Mouse (Mus musculus) lung, adult 18-20 months (tissue): ENCODE data around the gene Tdrd12.
"Not testable (repeated sequence)": the region's sequence is repeated elsewhere in the genome, so short reads cannot be mapped to it uniquely, and the experiment has no call there.

Experiments
- DNase-seq, 2 experiments: peaks; one replicate each; pipeline ENCODE4 v3.0.0; 2022; ENCODE audit warnings: mixed read lengths in 2 of 2

The Tdrd12 gene

GRCm38 (mm10) chr7:35537562-35537961 lies at the start of gene Tdrd12:
Gene Tdrd12, minus strand, starts transcription at chr7:35537745.
- no peak for DNase-seq

DNA sequence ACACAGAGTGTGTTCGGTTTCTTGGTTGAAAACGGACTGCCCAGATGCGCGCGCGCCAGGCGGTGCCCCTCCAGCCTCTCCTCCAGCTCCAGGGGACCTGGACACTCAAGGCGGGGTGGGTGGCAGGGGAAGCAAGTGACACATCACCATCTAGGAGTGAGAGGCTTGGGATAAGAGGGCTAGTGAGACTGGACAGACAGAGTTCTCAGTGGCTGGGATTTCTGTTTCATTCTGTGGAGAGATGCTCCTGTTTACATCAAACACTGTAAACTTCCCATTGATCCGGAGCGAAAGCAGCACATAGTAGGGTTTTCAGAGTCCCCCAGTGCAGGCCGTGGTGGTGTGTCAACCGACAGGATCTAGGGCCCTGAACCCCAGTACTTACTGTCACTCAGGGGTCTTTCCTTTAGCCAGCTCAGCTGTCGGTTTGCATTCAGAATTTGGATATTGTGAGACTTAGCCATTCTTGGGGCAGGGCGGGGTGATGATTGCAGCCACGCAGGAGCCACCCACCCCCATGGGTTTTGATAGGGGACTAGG lies 49.4 kb upstream of the Tdrd12 start:
- no peak for DNase-seq

DNA sequence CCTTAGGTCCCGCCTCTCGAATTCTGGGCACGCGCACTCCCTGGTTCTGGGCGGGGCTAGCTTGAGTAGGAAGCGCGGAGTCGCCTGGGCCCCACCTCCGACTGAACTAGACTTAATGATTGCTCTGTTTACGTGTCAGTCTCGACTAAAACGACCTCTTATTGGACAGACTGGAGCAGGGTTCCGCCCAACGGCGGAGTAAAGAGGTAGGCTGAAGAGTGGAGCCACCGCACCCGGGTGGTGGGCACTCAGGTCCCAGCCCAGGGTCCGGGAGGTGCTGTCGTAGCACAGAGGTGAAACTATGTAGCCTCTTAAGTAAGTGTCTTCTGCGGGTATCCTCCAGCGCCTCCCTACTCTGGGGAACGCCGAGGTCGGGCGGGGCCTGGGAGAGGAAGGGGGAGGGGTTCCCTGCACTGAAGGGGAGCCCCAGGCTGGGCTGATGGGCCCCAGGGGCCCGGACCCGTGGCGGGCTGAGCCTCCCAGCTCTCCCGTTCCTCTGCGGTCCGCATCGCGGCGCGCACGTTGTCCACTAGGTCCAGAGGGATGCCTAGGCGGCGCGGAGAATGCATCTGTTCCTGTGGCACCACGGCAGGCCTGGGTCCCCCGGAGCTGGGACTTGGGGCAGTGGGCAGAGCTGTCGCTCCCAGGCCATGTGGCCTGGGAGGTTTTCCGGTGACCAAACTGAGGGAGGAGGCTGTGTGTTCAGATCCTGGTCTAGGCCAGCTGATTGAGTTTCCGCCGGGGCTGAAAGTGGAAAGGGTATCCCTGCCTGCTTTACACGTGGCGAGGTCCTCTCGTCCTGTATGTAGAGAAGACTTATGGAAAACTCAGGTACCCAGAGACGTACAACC lies 48.7 kb upstream of the Tdrd12 start, which contains the start of gene Ankrd27:
Gene Ankrd27 (plus strand): TSS at position 190 of the 851 bp plus-strand sequence.
- peak; percentile 97 for DNase-seq

DNA sequence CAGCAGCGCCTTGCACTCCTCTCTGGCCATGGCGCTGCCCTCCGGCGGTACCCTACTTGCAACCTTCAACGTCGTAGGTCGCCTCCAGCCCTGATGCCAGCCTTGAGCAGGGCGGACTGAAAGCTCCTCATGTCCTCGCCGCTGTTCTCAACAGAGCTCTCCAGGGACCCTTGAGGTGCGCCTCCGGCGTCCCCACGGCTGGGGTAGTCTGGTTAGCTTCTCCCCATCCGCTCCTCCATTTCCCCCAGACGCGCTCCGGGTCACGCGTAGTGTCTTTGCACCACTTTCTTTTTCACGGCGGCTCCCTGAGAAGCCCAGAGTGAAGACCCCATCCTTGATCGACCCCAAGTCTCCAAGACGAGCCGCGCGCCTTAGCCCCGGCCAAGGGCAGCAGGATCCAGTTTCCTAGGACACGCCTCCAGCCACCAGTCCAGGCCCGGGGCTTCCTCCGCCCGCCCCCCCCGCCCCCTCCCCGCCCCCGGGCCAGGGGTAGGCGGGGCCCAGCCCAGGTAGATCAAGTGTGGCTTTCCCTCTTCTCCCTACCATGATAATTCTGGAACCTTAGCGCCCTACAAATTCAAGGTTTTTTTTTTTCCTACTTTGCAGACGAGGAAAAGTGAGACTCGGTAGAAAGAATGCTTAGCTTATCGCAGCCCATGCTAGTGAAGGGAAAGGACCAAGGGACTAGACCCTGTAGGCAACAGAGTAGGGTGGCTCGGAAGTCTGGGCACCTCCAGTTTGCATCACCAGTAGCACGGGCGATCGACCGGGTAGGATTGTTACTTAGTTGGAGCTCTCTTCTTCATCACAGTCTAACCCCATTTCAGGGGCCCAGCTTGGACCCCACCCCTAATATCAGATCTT lies 47.9 kb upstream of the Tdrd12 start, which contains the start of gene Rgs9bp:
Gene Rgs9bp (minus strand): TSS at position 392 of the 864 bp plus-strand sequence.
- peak; percentile 55 to 57 for DNase-seq

DNA sequence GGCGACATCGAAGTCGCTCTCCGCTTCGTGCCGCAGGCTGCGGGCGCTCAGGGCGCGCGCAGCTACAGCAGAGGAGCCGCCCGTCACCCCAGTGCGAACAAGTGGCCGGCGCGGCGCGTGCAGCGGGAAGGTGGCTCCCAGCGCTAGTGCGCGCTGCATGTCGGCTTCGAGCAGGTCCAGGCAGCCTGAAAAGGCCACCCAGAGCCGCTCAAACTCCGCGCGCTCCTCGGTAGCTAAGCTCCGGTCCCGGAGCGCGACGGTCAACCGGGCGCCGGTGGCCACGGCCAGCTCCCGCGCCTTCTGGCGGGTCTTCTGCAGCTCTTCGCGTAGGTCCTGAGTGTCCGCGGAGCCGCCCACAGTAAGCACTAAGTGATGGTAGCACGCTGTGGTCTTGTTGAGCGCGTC lies 47.2 kb upstream of the Tdrd12 start:
- peak in 1 of 2 experiments; percentile 15 for DNase-seq

GRCm38 (mm10) chr7:35584068-35584785 lies 46.7 kb upstream of the Tdrd12 start:
- DNase-seq = no peak

- no peak for DNase-seq
Measured at GRCm38 (mm10) chr7:35583476-35584025, 46.0 kb upstream of the Tdrd12 start.

GRCm38 (mm10) chr7:35582719-35583118 lies 45.2 kb upstream of the Tdrd12 start:
- no peak for DNase-seq

DNA sequence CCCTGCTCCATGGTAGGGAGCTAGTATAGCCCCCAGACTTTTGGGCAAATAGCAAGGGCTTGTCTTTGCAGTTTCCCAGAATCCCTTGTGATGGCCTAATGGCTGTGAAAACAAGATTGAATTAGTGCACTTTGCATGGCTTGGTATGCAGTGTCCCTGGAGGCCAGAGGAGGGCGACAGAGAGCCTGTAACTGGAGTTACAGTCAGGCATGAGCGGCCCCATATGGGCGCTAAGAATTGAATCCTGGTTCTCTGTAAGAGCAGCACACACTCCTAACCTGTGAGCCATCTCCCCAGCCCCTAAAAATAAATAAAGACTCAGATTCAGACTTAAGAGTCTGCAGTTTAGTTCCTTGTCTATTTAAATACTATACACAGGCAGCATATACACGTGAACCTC lies 42.3 kb upstream of the Tdrd12 start:
- DNase-seq = peak; percentile 35

- not testable (repeated sequence) for DNase-seq
Measured at GRCm38 (mm10) chr7:35570883-35571282, 33.3 kb upstream of the Tdrd12 start.

DNA sequence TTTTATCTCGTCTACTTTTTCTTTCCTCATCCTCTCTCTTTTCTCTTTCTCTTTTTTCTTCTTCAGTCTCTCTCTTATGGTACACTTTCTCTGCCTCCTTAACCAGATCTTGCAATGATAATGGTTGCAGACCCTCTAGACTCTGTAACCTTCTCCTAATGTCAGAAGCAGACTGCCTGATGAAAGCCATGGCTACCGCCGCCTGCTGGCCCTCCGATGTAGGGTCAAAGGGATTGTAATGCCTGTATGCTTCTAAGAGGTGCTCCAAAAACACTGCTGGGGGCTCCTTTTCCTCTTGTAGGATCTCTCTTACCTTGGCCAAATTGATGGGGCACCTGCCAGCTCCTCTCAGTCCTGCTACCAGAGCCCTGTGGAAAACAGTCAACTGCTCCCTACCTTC lies 32.2 kb upstream of the Tdrd12 start:
- DNase-seq = not testable (repeated sequence)

- DNase-seq = not testable (repeated sequence)
Measured at GRCm38 (mm10) chr7:35565965-35566364, 28.4 kb upstream of the Tdrd12 start.

DNA sequence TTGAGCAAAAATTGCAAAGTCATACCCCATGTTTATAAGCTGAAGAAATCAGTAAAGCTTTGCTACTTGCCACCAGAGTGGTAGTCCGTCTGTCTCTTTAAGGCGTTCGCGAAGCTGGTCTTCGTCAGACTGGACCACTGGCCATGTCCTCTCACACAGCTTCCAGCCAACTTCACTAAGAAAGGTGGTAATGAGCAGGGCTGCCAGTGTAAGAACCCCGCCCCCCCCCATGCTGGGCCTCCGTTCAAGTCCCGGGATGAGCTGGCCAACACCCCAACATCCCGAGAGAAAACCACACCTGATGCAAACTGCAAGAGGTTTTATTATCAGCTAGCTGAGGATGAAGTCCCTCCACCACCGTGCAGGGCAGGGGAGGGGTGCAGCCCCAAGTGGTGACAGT lies 27.3 kb upstream of the Tdrd12 start:
- not testable (repeated sequence) for DNase-seq

DNA sequence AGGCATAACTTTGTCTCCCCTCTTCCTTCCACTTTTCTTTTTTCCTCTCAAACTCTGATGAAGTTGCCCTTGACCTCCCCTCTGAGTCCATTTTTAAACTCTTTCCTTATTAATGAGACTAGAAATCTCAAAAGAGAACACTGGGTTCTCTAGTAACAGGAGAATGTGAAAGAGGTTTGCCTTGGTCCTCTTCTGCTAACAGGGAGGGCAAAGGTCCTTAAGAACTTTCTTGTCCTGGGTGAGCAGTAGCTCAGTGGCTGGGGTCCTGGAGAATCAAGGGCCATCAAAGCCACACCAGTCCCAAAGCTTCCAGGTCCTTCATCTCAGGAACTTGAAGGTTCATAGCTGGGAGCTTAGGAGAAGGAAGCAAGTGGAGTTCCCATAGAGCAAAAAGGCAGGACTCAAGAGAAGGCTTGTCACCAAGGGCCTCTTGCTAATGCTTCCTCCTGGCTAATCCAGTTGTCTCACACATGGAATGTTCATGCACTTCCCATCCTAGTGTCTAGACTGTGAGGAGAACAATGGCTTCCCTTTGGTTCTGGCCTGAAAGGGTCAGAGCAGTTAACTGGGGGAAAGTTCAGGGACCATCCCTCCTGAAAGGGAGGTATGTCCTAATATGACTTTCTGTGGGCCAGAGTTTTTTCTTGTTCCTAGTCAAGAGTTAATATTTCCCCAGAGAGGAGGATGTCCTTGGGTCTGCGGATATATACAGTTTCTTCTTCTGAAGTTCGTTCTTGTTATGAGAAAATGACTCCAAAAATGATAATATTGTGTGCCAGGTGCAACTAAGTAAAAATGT lies 26.7 kb upstream of the Tdrd12 start:
- no peak for DNase-seq

DNA sequence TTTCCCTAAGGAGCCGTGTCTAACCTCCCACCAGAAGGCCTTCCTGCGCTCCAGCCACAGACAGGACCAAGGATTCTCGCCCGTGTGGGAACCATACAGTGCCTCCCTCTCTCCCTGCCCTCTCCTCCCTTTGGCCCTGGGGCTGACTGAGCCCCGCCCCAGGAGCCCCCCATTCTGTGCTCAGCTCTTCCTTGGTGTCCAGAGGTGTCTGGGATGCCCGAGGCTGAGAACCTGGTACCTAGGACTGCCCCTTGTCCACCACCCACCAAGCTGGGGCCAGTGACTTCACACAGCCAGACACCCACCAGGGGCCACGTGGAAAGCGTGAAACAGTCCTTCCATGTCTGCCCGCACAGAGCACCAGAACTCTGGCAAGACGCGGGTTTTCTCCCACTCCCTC lies 25.5 kb upstream of the Tdrd12 start:
- DNase-seq = no peak

- no peak for DNase-seq
Measured at GRCm38 (mm10) chr7:35559838-35560237, 22.3 kb upstream of the Tdrd12 start.

GRCm38 (mm10) chr7:35558681-35559080 lies 21.1 kb upstream of the Tdrd12 start:
- DNase-seq = no peak

- peak in 1 of 2 experiments; percentile 24 for DNase-seq
Measured at GRCm38 (mm10) chr7:35557577-35557976, 20.0 kb upstream of the Tdrd12 start.

GRCm38 (mm10) chr7:35556905-35557304 lies 19.4 kb upstream of the Tdrd12 start:
- no peak for DNase-seq

DNA sequence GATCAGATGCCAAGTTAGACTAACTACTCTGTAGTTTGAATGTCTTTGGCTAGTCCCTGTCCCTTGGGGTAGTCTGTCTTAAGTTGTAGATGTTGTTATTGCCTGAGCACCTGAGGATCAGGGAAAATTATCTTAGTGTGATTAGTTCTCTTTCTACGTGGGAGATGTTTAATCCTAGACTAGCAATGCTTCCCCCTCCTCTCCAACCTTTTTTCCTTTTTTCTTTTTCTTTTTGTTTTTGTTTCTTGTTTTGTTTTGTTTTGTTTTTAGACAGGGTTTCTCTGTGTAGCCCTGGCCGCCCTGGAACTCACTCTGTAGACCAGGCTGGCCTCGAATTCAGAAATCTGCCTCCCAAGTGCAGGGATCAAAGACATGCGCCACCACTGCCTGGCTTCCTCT lies 18.7 kb upstream of the Tdrd12 start, which contains the start of gene Nudt19:
Gene Nudt19 (minus strand): TSS at position 100 of the 399 bp plus-strand sequence.
- DNase-seq = no peak
